Mouse (Mus musculus) large intestine, adult 2 months (tissue): Measurements from ENCODE around the gene Eif2s3x. TPM values are rescaled to one million over a fixed set of nuclear protein-coding genes. Genes with fewer than 3 reads are reported as not detected.
"Not testable (repeated sequence)": the region's sequence is repeated elsewhere in the genome, so short reads cannot be mapped to it uniquely, and the experiment has no call there.

Experiments
- DNase-seq: peaks from one replicate; pipeline ENCODE4 v3.0.0-alpha.2; 2012; ENCODE audit warnings: low read depth, low spot score
- WGBS: fragments of 180-500 bp; shearing (Covaris S2); methylation state at CpG from one replicate; pipeline ENCODE4 v1.1.7; 2018; 5-methylcytosine and 5-hydroxymethylcytosine counted together
- polyA plus RNA-seq: library from polyadenylated mRNA; depleted of rRNA; stranded (reverse); fragments of >200 nt; gene quantifications from 2 replicates; pipeline ENCODE4 v1.2.3, GENCODE M21; 2012; rRNA removed

Eif2s3x gene
- 41.5 and 52.1 TPM in 2 replicates for polyA plus RNA-seq

GRCm38 (mm10) chrX:94212597-94213321 lies at the start of gene Eif2s3x:
Gene Eif2s3x (minus strand): TSS chrX:94212862.
- WGBS, result under 1% methylated on average over 52 of the region's 52 CpGs
- peak; percentile 32 for DNase-seq

- WGBS, result 28% methylated on average over 12 of the region's 12 CpGs
- no peak for DNase-seq
These were observed 22.9 kb upstream of the Eif2s3x start for GRCm38 (mm10) chrX:94235601-94236000.

GRCm38 (mm10) chrX:94235190-94235555 lies 22.5 kb upstream of the Eif2s3x start:
- no peak for DNase-seq
- WGBS, result 16% methylated on average over 35 of the region's 35 CpGs

- DNase-seq, result peak; percentile 42
- WGBS, result 7% methylated on average over 61 of the region's 70 CpGs
These were observed 22.0 kb upstream of the Eif2s3x start, which contains the start of gene Klhl15 for GRCm38 (mm10) chrX:94234532-94235189. Gene Klhl15 (plus strand): TSS chrX:94234599.

DNA sequence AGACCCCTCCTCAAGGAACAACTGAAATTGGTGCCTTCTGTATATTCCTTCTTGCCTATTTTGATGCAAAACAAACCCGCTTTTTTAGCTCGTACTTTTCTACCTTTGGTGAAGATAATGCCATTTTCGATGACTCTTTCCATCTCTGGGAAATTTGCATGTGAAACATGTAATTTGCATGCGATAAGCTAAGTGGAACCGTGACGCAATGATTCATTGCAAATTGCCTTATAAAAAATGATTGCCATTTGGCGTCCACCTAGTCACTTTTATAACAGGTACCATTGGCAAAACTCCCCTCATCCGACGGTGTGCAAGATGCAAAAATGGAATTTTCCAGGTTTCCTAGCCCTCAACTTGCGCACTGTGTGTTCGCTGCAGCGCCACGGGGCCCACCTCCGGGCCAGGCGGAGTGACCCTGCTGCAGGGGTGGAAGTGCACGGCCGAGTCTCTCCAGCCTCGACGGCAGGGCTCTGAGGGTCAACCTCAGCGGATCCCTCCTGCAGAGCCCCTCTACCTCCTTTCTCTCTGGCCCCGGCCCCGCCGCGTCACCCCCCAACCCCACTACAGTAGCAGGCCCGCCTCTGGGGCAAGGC lies 21.4 kb upstream of the Eif2s3x start:
- peak; percentile 13 for DNase-seq
- 10% methylated on average over 25 of the region's 25 CpGs for WGBS

DNA sequence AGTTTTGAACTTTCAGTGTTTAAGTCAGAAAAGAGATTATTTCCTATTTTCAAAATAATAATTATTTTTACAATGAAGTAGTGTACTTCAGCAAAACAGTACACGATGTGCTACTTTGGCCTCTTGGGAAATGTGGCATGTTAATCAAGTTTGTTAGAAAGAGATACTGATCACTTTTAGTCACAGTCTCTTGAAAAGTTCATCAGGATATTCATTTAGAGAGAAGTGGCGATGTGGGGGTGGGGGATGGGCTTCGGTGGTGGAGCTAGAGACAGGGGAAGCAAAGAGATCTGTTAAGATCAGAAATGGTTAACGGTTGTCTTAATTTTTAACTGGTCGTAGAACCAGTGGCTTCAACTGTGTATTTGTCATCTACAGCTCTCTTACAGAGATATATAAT lies 20.8 kb upstream of the Eif2s3x start:
- WGBS, result 35% methylated on average over 5 of the region's 5 CpGs
- DNase-seq, result no peak

GRCm38 (mm10) chrX:94213384-94213783 lies 722 bp upstream of the Eif2s3x start:
- WGBS, result 6% methylated on average over 7 of the region's 7 CpGs
- DNase-seq, result no peak

DNA sequence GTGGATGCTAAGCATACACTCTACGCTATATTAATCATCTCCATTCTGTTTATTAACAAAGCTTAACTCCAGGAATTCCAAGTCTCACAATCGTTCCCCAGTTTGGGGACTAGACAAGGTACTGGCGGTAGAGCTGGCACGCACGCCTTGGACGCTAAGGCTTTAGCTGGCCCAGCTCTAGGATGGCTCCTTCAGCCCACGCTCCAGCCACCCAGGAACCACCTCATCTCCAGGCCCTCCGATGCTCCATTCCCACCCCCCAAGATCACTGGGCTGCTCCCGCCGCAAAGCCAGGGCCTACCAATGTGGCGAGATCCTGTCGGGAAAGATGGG lies 432 bp downstream of the Eif2s3x start:
- WGBS, result 0% methylated on average over 12 of the region's 12 CpGs
- DNase-seq, result no peak

DNA sequence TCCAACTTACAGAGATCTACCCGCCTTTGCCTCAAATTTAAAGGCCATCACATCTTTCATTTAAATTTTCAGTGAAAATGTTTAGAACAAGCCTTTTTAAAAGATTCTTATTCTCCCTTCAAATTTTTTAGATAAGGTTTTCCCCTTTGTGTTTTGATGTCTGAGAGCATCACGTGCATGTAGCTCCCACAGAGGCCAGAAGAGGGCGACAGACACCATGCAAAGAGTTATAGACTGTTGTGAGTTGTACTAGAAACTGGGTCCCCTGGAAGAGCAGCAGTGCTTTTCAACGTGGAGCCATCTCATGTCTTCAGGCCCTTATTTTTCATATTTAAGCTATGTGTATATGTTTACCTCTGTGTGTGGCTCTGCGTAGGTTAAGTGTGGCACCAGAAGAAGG lies 14.9 kb downstream of the Eif2s3x start:
- no peak for DNase-seq
- 89% methylated on average over 5 of the region's 5 CpGs for WGBS

DNA sequence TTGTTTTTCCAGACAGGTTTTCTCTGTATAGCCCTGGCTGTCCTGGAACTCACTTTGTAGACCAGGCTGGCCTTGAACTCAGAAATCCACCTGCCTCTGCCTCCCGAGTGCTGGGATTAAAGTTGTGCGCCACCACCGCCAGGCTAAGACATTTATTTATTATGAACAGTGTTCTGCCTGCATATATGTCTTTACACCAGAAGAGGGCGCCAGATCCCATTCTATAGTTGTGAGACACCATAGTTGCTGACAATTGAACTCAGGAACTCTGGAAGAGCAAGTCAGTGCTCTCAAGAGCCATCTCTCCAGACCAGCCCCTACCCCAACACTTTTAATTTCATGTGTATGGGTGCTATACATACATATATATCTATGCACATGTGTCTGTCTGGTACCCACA lies 18.8 kb downstream of the Eif2s3x start:
- DNase-seq, result not testable (repeated sequence)
- WGBS, result 62% methylated on average over 4 of the region's 4 CpGs

DNA sequence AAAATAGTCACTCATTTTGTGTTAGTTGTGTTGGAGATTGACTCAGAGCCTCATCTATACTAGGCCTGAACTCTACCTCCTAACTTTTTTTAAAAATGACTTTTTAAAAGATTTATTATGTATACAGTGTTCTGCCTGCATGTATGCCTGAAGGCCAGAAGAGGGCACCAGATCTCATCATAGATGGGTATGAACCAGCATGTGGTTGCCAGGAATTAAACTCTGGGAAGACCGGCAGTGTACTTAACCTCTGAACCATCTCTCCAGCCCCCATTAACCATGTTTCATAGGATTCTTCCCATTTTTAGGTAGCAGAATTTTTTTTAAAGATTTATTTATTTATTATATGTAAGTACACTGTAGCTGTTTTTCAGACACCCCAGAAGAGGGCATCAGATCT lies 27.5 kb downstream of the Eif2s3x start:
- 34% methylated on average over 1 of the region's 1 CpGs for WGBS
- DNase-seq, result no peak

DNA sequence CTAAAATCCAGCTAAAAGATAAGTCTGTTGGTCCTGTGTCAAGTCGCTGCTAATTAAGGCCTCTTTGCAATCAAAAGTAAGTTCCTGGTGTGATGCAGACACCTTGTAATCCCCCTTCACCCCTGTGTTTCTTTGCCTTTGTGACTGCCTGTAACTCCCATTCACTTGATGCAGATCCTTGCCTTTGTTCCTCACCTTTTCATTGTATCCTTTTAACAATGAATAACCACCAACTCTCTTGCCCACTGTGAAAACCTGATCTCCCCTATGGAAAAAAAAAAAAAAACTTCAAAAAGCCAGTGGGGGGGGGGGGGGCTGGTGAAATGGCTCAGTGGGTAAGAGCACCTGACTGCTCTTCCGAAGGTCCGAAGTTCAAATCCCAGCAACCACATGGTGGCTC lies 28.8 kb downstream of the Eif2s3x start:
- no peak for DNase-seq
- 57% methylated on average over 3 of the region's 3 CpGs for WGBS

- peak; percentile 39 for DNase-seq
- WGBS, result under 1% methylated on average over 49 of the region's 55 CpGs
These were observed 34.8 kb downstream of the Eif2s3x start for GRCm38 (mm10) chrX:94177715-94178340.

GRCm38 (mm10) chrX:94169348-94169747 lies 43.3 kb downstream of the Eif2s3x start:
- 67% methylated on average over 6 of the region's 6 CpGs for WGBS
- DNase-seq, result no peak

DNA sequence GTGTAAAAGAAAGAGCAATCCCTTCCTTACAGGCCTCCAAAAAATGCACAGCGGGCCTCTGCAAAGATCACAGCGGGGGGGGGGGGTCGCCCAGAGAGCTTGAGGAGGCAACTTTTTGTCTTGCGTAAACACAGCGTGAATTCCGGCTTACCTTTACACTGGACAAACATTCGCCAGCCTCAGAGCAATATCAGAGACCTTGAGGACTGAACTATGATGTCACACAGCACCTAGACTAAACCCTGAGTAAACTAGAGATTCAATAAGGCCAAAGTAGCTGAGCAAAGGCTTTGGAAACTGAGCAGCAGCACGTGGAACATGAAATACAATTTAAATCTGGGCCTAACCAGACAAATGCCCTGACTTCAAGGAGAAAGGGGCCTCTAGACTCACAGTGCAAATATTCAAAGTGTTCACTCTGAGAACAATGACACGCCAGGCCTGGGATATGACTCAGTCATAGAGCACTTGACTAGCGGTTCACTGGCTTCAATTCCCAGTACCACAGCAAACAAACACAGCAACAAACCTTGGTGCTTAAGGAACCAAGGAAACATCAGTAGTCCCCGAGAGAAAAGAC lies 60.3 kb downstream of the Eif2s3x start:
- WGBS, result 26% methylated on average over 11 of the region's 11 CpGs
- DNase-seq, result no peak

GRCm38 (mm10) chrX:94150471-94150870 lies 62.2 kb downstream of the Eif2s3x start:
- DNase-seq, result no peak
- WGBS, result 80% methylated on average over 19 of the region's 19 CpGs

DNA sequence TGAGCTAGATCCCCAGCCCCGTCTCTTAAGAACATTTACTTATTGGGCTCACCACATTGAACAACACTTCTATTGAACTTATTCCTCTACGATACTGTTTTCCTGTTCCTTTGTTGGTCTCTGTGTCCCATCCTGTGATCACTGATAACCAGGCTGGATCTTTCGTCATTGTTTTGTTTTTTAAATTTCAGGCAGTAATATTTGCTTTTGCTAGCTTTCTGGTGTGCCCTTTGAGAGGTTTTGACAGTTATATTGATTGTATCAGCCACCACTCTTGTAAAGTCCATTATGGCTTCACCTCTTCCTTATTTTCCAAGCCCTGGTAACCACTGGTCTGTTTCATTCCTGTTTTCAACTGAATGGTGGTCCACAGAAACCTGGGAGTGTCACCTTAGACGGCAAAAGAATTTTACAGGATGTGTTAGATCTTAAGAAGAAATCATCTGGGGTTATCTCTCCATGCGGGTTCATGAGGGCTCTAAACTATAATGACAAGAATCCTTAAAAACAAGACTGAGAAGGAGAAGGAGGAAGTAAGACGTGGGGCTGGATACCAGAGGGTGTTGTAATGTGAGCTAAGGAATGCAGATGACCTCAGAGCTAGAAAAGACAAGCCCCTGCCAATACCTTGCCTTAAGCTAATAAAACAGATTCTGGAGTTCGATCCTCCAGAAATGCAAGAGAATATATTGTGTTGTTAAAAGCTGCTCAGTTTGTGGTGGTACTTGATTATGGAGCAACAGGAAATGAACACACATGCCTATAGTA lies 70.5 kb downstream of the Eif2s3x start:
- 50% methylated on average over 7 of the region's 7 CpGs for WGBS

GRCm38 (mm10) chrX:94140080-94140479 lies 72.6 kb downstream of the Eif2s3x start:
- WGBS, result 78% methylated on average over 1 of the region's 1 CpGs
- DNase-seq, result no peak

More for the DNA sequence above, 70.5 kb downstream of the Eif2s3x start:
- DNase-seq, result no peak
